Mouse (Mus musculus) liver, embryonic 12.5 days (tissue): ENCODE results near the gene Rabgap1l. TPM values are rescaled to one million over a fixed set of nuclear protein-coding genes. Genes with fewer than 3 reads are reported as not detected.

ENCODE experiments used
- ATAC-seq: fragments of 200-750 bp; cut with Nextera tagmentation; 2 replicates; pipeline ENCODE4 v1.8.0; 2017; ENCODE audit warnings: moderate number of reproducible peaks, mild to moderate bottlenecking, moderate library complexity
- H3K27ac ChIP-seq: fragments of 300-500 bp; sonication (generic); 2 replicates; pipeline ENCODE4 v1.5.1; 2016; ENCODE audit warnings: mild to moderate bottlenecking
- H3K27me3 ChIP-seq: fragments of 300-500 bp; sonication (generic); replicated peaks from 2 replicates; pipeline ENCODE4 v1.6.1; 2016; ENCODE audit warnings: mild to moderate bottlenecking, moderate library complexity
- H3K36me3 ChIP-seq: fragments of 300-500 bp; sonication (generic); 2 replicates; pipeline ENCODE4 v1.6.1; 2016; ENCODE audit warnings: mild to moderate bottlenecking, moderate library complexity
- H3K4me1 ChIP-seq: fragments of 300-500 bp; sonication (generic); 2 replicates; pipeline ENCODE4 v1.6.1; 2016
- H3K4me2 ChIP-seq: fragments of 300-500 bp; sonication (generic); 2 replicates; pipeline ENCODE4 v1.6.1; 2016; ENCODE audit warnings: mild to moderate bottlenecking, moderate library complexity
- H3K4me3 ChIP-seq: fragments of 300-500 bp; sonication (generic); 2 replicates; pipeline ENCODE4 v1.5.1; 2016; ENCODE audit warnings: mild to moderate bottlenecking, moderate library complexity
- H3K9ac ChIP-seq: fragments of 300-500 bp; sonication (generic); 2 replicates; pipeline ENCODE4 v1.6.1; 2016; ENCODE audit warnings: mild to moderate bottlenecking, moderate library complexity
- H3K9me3 ChIP-seq: fragments of 300-500 bp; sonication (generic); replicated peaks from 2 replicates; pipeline ENCODE4 v1.6.1; 2016; ENCODE audit warnings: mild to moderate bottlenecking, moderate library complexity
- WGBS: fragments of 180-500 bp; shearing (Covaris S2); methylation state at CpG from one replicate; pipeline ENCODE4 v1.1.7; 2016; ENCODE audit not compliant: insufficient replicate concordance; 5-methylcytosine and 5-hydroxymethylcytosine counted together
- microRNA counts: library from miRNA; unstranded; fragments of <30 nt; microRNA quantifications from one replicate; lab custom pipeline; 2017
- microRNA-seq: library from miRNA; unstranded; fragments of <30 nt; microRNA quantifications from one replicate; pipeline ENCODE4, GENCODE M21; 2017
- polyA plus RNA-seq: library from polyadenylated mRNA; unstranded; fragments of >200 nt; fragmentation: Nextera tagmentation; extraction: Ambion mirVana; gene quantifications from 2 replicates; pipeline ENCODE4 v1.2.1, GENCODE M21; 2016

The Rabgap1l gene
- polyA plus RNA-seq, 1 experiment from 2014 or later: 55.8 TPM

DNA sequence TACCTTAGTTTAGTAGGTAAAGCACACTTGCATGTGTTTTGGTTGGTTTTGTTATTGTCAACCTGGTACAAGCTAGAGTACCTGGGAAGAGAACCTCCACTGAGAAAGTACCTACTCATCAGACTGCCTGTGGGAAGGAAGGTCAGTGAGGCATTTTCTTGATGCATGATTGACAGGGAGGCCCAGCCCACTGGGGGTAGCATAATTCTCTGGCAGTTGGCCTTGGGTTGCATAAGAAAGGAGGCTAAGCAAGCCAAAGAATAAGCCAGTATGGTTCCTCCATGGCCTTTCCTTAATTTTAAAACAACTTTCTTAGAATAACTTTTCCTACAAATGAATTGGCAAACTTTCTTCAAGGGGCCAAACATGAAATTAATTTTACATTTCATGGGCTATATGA lies 587.5 kb downstream of the Rabgap1l start:
- H3K4me3 ChIP-seq: no peak overlapping the region
- H3K9ac ChIP-seq: no peak overlapping the region
- H3K27ac ChIP-seq: no peak overlapping the region
- H3K4me1 ChIP-seq: peaks cover 15% of the 10 kb centered on the region
- peaks cover 85% of the 10 kb centered on the region for H3K36me3 ChIP-seq
- no peak overlapping the region for H3K4me2 ChIP-seq
- H3K9me3 ChIP-seq: no peaks in the 10 kb centered on the region
- ATAC-seq: no peak
- H3K27me3 ChIP-seq: no peaks in the 10 kb centered on the region

DNA sequence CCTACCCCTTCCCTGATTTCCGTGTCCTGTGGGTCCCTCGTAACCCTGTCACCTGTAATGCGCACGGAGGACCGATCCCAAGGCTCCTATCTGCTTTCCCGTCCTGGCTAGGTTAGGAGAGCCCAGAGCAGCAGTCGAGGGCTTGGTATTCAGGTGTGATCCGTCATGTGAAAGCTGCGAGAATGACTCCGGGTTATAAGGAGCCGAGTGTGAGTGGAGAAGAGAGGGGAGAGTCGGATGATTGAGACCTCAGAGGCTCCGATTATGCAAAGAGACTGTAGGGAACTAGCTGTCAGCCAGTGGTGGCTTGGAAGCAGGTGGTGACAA lies 597.7 kb downstream of the Rabgap1l start:
- WGBS: under 1% methylated on average over 13 of the region's 13 CpGs

DNA sequence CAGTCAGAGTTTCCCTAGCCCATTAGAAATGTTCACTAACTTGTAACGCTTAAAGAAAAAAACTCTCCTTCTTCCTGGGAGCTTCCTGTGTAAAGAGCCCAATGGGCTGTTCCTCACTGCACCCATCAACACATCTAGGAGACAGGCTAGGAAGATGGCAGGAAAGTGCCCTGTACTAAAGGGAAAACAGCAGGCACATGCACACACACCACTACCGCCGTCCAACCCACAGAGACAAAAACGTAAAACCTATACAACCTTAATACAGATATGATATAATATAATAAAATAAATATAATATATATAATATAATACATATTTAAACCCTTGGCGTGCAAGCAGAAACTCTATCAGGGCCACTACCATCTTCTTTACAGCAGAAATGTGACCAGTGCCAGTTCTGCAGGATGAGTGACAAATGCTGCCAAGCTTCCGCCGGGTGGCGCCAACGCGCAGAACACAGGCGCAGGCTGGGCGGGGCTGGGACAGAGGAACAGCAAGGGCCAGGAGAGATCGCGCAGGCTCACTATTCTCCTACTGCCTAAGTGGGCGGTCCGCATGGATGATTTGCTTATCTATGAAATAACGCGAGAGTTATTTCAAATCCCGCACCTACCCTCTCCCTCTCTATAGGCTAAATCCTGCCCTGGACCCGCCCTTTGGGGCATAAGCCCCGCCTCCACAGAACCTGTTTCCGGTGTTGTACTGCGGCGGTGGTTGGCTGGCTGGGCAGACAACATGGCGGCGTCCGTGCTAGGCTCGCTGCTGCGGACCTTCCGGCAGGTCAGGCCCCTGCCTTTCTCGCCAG lies 598.3 kb downstream of the Rabgap1l start, which contains the start of gene Mrps14:
Gene Mrps14 (plus strand): TSS at position 687 of the 808 bp plus-strand sequence.
- peak within 1 kb of the TSS; percentile 70 for H3K27ac ChIP-seq

More for the DNA sequence above, 597.7 kb downstream of the Rabgap1l start:
- Histone ChIP-seq H3K4me2 (peak overlapping the region; percentile 77), H3K27me3 (no peaks in the 10 kb centered on the region), H3K4me1 (peaks cover 23% of the 10 kb centered on the region), H3K9ac (peak overlapping the region; percentile 78), H3K4me3 (peak overlapping the region; percentile 81), H3K9me3 (no peaks in the 10 kb centered on the region), H3K27ac (peak overlapping the region; percentile 70), H3K36me3 (peaks cover 38% of the 10 kb centered on the region)
- peak; percentile 57 for ATAC-seq

DNA sequence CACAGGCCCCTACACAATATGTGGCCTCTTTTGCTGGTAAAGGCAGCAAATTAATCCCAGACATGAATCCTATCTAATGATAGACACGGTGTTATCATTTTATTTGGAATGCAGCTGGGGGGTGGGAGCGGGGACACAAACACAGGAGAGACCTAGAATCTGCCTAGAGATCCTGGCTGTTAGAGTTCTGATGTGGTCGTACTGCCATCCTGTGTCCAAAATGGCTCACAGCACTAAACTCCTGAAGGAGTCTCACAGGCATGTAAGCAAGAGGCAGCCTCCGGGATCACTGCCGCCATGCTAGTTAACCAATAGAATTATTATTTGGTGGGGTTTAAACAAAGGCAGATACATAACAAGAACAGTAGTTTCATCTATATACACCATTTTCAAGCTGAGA lies 608.5 kb downstream of the Rabgap1l start:
- no peak for ATAC-seq
- no peaks in the 10 kb centered on the region for H3K4me1 ChIP-seq
- no peak overlapping the region for H3K4me2 ChIP-seq
- no peaks in the 10 kb centered on the region for H3K9me3 ChIP-seq
- no peaks in the 10 kb centered on the region for H3K27me3 ChIP-seq
- no peak overlapping the region for H3K4me3 ChIP-seq
- H3K27ac ChIP-seq: no peak overlapping the region
- H3K36me3 ChIP-seq: no peaks in the 10 kb centered on the region
- 23% methylated on average over 5 of the region's 5 CpGs for whole genome bisulfite sequencing
- H3K9ac ChIP-seq: no peak overlapping the region

More for the DNA sequence above, 598.3 kb downstream of the Rabgap1l start, which contains the start of gene Mrps14:
- Histone ChIP-seq H3K4me3 (peak within 1 kb of the TSS; percentile 81), H3K4me1 (peaks cover 23% of the 10 kb centered on the region), H3K4me2 (peak within 1 kb of the TSS; percentile 77), H3K9me3 (no peaks in the 10 kb centered on the region), H3K9ac (peak within 1 kb of the TSS; percentile 78), H3K27me3 (no peaks in the 10 kb centered on the region), H3K36me3 (peaks cover 34% of the 10 kb centered on the region)
- ATAC-seq: peak; percentile 100
- WGBS: 8% methylated on average over 31 of the region's 31 CpGs

DNA sequence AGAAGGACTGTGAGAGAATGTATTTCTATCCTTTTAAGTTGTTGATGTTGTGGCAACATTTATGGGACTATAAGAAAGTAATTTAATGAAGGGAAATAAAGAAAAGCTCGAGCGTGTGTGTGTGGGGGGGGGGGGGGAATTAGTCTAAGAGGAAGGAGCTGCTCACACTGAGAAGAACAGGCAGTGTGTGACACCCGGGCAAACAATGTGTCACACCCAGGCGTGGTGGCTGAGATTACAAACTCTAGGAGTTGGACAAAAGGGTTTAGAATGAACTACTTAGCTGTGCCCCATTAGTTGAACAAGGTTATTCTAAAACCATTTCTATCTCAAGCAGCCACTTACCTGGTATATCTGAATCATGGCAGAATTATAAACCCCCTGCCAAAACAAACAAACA lies 611.8 kb downstream of the Rabgap1l start:
- Histone ChIP-seq H3K27ac (no peak overlapping the region), H3K4me3 (no peak overlapping the region), H3K4me1 (no peaks in the 10 kb centered on the region), H3K9ac (no peak overlapping the region), H3K9me3 (no peaks in the 10 kb centered on the region), H3K4me2 (no peak overlapping the region), H3K36me3 (no peaks in the 10 kb centered on the region), H3K27me3 (no peaks in the 10 kb centered on the region)
- 47% methylated on average over 4 of the region's 4 CpGs for whole genome bisulfite sequencing
- no peak for ATAC-seq

DNA sequence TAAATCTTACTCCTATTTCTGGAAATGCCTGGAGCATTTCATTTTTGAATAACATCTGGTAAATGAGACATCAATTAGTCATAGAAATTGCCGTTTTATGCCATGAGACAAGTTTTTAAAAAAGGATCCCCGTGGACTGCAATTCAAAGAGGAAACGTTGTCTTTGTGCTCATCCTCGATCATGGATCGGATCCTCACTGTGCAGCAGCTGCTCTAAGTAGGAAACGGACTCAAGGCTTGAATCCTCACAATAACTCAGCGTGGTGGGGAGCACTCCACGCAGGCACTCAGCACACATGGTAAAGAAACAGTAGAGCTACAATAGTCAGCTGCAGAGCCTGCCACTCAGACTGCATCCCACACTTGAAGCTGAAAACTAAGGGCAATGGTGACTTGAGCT lies 616.1 kb downstream of the Rabgap1l start:
- ATAC-seq: no peak
- no peak overlapping the region for H3K4me3 ChIP-seq
- no peak overlapping the region for H3K4me2 ChIP-seq
- no peaks in the 10 kb centered on the region for H3K4me1 ChIP-seq
- H3K27ac ChIP-seq: no peak overlapping the region
- H3K36me3 ChIP-seq: no peaks in the 10 kb centered on the region
- WGBS: 72% methylated on average over 8 of the region's 8 CpGs
- H3K9me3 ChIP-seq: no peaks in the 10 kb centered on the region
- H3K9ac ChIP-seq: no peak overlapping the region
- no peaks in the 10 kb centered on the region for H3K27me3 ChIP-seq

MicroRNAs encoded within 50 kb of the gene (microRNA counts, 519-probe panel; counts per million panel counts)
- 582 counts per million, percentile 70 among the panel's probes with 10 or more counts for microRNA mmu-miR-1927 (lab: Ali Mortazavi, UCI)

Small RNA genes within 50 kb of the gene (microRNA-seq; reads per million reads assigned to microRNA genes)
- gene Mir1927: 11.9 reads per million, percentile 24 among the genes with 10 or more reads in this experiment

Other genes with a start within 250 kb of the Rabgap1l start
- gene Rc3h1, start 113.2 kb upstream of the Rabgap1l start, polyA plus RNA-seq: 5.9 and 6.7 TPM in 2 replicates
- 226 and 233 TPM in 2 replicates for gene Serpinc1, start 185.4 kb upstream of the Rabgap1l start, polyA plus RNA-seq
- 2.5 and 3.1 TPM in 2 replicates for gene Zbtb37, start 241.6 kb upstream of the Rabgap1l start, polyA plus RNA-seq